Mouse (Mus musculus) intestine, embryonic 15.5 days (tissue): ENCODE data around the gene Lgr6. TPM values are rescaled to one million over a fixed set of nuclear protein-coding genes. Genes with fewer than 3 reads are reported as not detected.

Experiments
- ATAC-seq: fragments of 200-750 bp; cut with Nextera tagmentation; 2 replicates; pipeline ENCODE4 v1.8.0; 2017; ENCODE audit warnings: moderate TSS enrichment, moderate library complexity
- H3K27ac ChIP-seq: fragments of 300-500 bp; sonication (generic); 2 replicates; pipeline ENCODE4 v1.5.1; 2015; ENCODE audit warnings: mild to moderate bottlenecking, inconsistent platforms
- H3K27me3 ChIP-seq: fragments of 300-500 bp; sonication (generic); replicated peaks from 2 replicates; pipeline ENCODE4 v1.6.1; 2015; ENCODE audit warnings: inconsistent platforms
- H3K36me3 ChIP-seq: fragments of 300-500 bp; sonication (generic); 2 replicates; pipeline ENCODE4 v1.6.1; 2015; ENCODE audit warnings: inconsistent platforms
- H3K4me1 ChIP-seq: fragments of 300-500 bp; sonication (generic); replicated peaks from 2 replicates; pipeline ENCODE4 v1.6.1; 2015; ENCODE audit warnings: inconsistent platforms
- H3K4me2 ChIP-seq: fragments of 300-500 bp; sonication (generic); replicated peaks from 2 replicates; pipeline ENCODE4 v1.6.1; 2015; ENCODE audit warnings: mild to moderate bottlenecking, inconsistent platforms
- H3K4me3 ChIP-seq: fragments of 300-500 bp; sonication (generic); replicated peaks from 2 replicates; pipeline ENCODE4 v1.5.1; 2015; ENCODE audit warnings: inconsistent platforms
- H3K9ac ChIP-seq: fragments of 300-500 bp; sonication (generic); 2 replicates; pipeline ENCODE4 v1.6.1; 2015; ENCODE audit warnings: inconsistent platforms
- H3K9me3 ChIP-seq: fragments of 300-500 bp; sonication (generic); 2 replicates; pipeline ENCODE4 v1.6.1; 2016; ENCODE audit warnings: inconsistent platforms
- WGBS: fragments of 180-500 bp; shearing (Covaris S2); methylation state at CpG from one replicate; pipeline ENCODE4 v1.1.7; 2015; 5-methylcytosine and 5-hydroxymethylcytosine counted together
- polyA plus RNA-seq: library from polyadenylated mRNA; unstranded; fragments of >200 nt; fragmentation: Nextera tagmentation; extraction: Ambion mirVana; gene quantifications from 2 replicates; pipeline ENCODE4 v1.2.1, GENCODE M21; 2015

Gene Lgr6
- polyA plus RNA-seq, 1 experiment from 2014 or later: 0.45 TPM

DNA sequence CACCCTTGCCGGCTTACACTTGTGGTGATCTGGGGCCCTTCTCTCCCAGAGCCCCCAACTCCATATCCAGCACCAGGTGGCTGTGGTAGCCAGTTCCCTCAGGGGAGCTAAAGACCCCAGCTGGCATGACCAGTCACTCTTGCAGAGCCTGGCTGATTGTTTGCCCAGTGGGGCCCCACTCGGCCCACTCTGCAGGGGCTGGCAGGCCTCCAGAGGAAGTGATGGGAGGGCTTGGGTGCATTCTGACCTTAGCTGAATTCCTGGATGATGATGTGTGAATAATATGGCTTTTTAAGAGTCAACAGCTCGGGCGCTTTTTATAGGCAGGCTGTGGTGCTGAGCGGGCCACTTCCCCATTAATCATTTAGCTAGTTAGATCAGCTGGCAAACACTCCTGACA, 84.1 kb downstream of the Lgr6 start:
- ATAC-seq: peak; percentile 64
- WGBS: 4% methylated on average over 5 of the region's 5 CpGs
- H3K4me3 ChIP-seq: no peak overlapping the region
- H3K4me2 ChIP-seq: peak overlapping the region; percentile 19; the same call in 1 of the 2 replicates
- peaks cover 27% of the 10 kb centered on the region for H3K4me1 ChIP-seq
- no peaks in the 10 kb centered on the region for H3K9me3 ChIP-seq
- no peaks in the 10 kb centered on the region for H3K27me3 ChIP-seq
- H3K27ac ChIP-seq: peak overlapping the region; percentile 51; the same call in 1 of the 2 replicates
- H3K9ac ChIP-seq: no peak overlapping the region
- no peaks in the 10 kb centered on the region for H3K36me3 ChIP-seq

- Histone ChIP-seq H3K9ac (no peak overlapping the region), H3K4me1 (peaks cover 27% of the 10 kb centered on the region), H3K9me3 (no peaks in the 10 kb centered on the region), H3K27ac (peak overlapping the region; percentile 51; the same call in 1 of the 2 replicates), H3K36me3 (no peaks in the 10 kb centered on the region), H3K4me3 (no peak overlapping the region), H3K27me3 (no peaks in the 10 kb centered on the region), H3K4me2 (peak overlapping the region; percentile 19; the same call in 1 of the 2 replicates)
- 58% methylated on average over 5 of the region's 5 CpGs for WGBS
- ATAC-seq: peak; percentile 31; the same call in 1 of the 2 replicates
Measured at GRCm38 (mm10) chr1:135020281-135020940, 84.7 kb downstream of the Lgr6 start.

DNA sequence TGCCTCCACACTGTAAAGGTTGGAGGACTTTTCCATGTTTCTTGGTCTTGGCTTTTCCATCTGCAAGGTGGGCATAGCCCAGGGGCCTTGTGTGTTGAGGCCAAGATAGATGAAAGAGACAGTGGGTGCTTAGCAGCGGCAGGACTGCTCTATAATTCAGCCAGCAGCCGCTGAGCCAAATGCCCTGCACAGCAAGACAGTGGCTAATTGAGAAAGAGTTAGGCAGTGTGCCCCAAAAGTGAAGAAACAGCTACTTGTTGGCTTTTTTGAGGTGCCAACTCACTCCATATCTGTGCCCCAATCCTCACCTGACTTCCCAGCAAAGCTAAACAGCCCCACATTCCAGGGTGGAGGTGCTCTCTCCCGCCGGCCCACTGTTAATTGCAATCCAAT, 85.3 kb downstream of the Lgr6 start:
- Histone ChIP-seq H3K4me3 (no peak overlapping the region), H3K27me3 (no peaks in the 10 kb centered on the region), H3K9me3 (no peaks in the 10 kb centered on the region), H3K36me3 (no peaks in the 10 kb centered on the region), H3K27ac (no peak overlapping the region), H3K4me2 (no peak overlapping the region), H3K4me1 (peaks cover 27% of the 10 kb centered on the region), H3K9ac (no peak overlapping the region)
- WGBS: 61% methylated on average over 4 of the region's 4 CpGs
- no peak for ATAC-seq

DNA sequence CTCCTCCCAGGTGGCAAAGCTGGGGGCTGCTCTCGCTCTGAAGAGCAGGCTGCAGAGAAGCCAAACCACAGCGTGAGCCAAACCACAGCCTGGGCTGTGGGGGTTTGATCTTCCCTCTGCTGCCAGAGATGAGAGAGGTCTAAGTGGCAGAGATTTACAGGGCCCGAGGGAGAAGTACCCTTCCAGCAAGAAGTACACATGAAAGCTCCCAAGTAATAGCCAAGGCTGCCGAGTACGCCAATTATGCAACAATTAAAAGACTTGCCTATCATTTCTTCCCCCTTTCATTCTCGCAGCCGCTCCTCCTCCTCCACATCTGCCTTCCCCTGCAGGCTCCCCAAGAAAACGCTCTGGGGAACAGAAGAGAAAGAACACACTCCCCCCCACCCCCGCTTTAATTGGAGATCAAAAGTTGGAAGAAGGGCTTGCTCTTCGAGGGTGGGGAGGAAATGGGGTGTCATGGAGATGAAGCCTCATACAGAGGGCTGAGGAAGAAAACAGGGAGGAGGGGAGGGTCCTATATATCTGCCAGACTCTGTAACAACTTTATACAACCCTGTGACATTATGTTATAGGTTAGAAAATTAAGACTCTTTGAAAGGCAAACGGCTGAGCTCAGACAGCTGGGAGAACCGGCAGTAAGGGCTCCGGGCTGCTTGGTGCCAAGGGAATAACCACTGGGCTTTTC, 85.8 kb downstream of the Lgr6 start:
- no peak overlapping the region for H3K4me2 ChIP-seq
- 28% methylated on average over 13 of the region's 13 CpGs for WGBS

DNA sequence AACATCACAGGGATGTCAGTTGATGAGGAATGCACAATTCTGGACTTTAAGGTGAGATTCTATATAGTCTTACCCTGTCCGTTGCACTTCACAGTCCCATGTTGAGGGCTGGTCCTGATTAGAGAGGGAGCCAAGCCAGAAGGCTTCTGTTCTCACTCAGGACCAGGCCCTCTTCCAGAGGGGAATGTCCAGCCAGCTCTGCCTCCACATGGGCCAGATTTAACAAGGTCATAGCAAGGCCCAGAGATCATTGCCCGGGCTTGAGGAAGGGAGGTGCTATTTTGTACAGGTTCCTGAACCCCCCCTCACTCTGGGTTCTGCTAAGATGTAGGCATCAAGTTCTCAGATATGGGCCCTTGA, 87.4 kb downstream of the Lgr6 start:
- H3K27ac ChIP-seq: no peak overlapping the region
- no peak overlapping the region for H3K9ac ChIP-seq
- H3K4me1 ChIP-seq: peaks cover 27% of the 10 kb centered on the region
- H3K4me3 ChIP-seq: no peak overlapping the region
- no peak overlapping the region for H3K4me2 ChIP-seq
- no peaks in the 10 kb centered on the region for H3K36me3 ChIP-seq
- H3K27me3 ChIP-seq: no peaks in the 10 kb centered on the region
- no peaks in the 10 kb centered on the region for H3K9me3 ChIP-seq
- 85% methylated on average over 2 of the region's 2 CpGs for WGBS
- no peak for ATAC-seq

More for the DNA sequence above, 85.8 kb downstream of the Lgr6 start:
- H3K27ac ChIP-seq: no peak overlapping the region
- peaks cover 27% of the 10 kb centered on the region for H3K4me1 ChIP-seq
- no peak overlapping the region for H3K4me3 ChIP-seq
- H3K27me3 ChIP-seq: no peaks in the 10 kb centered on the region
- H3K36me3 ChIP-seq: no peaks in the 10 kb centered on the region
- H3K9ac ChIP-seq: no peak overlapping the region
- ATAC-seq: no peak
- no peaks in the 10 kb centered on the region for H3K9me3 ChIP-seq

DNA sequence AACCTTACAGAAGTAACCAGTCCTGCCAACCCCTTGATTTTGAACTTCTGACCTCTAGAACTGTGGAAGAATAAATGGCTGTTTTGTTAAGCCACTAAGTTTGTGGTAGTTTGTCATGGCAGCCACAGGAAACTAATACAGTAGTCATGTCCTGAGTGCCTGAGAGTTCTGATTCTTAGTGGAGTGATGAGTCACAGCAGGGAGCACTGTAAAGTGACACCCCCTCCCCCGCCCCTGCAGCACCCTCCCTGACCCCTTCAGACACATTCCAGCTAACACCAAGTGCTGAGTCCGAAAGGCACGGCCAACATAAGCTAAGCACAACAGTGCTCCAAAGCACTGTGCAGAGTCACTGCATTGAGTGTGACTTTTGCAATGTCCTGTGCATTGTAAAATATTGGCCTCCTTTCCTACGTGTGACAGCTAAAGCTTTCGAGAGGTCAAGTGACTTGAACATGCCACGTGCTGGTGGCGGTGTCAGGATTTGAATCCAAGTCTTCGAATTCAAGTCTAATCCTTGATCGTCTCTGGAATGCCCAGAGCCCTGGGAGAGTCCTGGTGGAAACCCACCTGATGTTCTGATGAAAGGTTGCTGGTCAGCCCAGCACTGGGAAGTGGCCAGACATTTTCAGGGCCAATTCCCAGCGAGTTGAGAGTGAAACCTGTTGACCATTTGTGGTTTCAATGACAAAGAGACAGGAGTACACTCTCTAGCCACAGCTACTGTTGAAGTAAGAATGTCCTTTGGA, 88.0 kb downstream of the Lgr6 start:
- H3K27me3 ChIP-seq: no peaks in the 10 kb centered on the region
- H3K4me1 ChIP-seq: peaks cover 27% of the 10 kb centered on the region
- no peak overlapping the region for H3K4me2 ChIP-seq
- no peak overlapping the region for H3K4me3 ChIP-seq
- no peak overlapping the region for H3K9ac ChIP-seq
- 76% methylated on average over 10 of the region's 10 CpGs for WGBS
- ATAC-seq: no peak
- H3K27ac ChIP-seq: no peak overlapping the region
- H3K36me3 ChIP-seq: no peaks in the 10 kb centered on the region
- no peaks in the 10 kb centered on the region for H3K9me3 ChIP-seq

- H3K27ac ChIP-seq: no peak overlapping the region
Measured at GRCm38 (mm10) chr1:135014921-135015445, 90.1 kb downstream of the Lgr6 start.

DNA sequence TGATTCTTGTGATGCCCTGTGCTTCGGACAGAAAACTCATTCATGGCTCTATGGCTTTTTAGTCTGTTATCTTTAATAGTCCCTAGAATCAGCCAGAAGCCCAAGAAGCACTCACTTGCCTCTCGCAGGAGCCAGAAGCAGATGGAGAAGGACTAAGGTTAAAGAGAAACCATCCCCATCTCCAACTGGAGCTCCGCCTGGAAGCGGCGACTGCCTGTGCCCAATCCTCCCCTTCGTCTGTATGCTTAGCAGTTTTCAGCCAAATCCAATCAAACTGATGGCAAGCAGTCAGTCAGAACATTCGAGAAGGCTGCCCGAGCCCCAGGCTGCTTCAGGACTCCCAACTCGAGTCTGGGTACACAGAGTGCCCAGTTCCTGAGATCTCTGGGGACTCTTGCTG, 92.6 kb downstream of the Lgr6 start:
- Histone ChIP-seq H3K4me2 (no peak overlapping the region), H3K9me3 (no peaks in the 10 kb centered on the region), H3K4me3 (no peak overlapping the region), H3K27me3 (no peaks in the 10 kb centered on the region), H3K4me1 (no peaks in the 10 kb centered on the region), H3K9ac (no peak overlapping the region), H3K36me3 (no peaks in the 10 kb centered on the region), H3K27ac (no peak overlapping the region)
- no peak for ATAC-seq
- 84% methylated on average over 9 of the region's 9 CpGs for WGBS

More at GRCm38 (mm10) chr1:135014921-135015445, 90.1 kb downstream of the Lgr6 start:
- Histone ChIP-seq H3K4me2 (no peak overlapping the region), H3K4me3 (no peak overlapping the region), H3K9ac (no peak overlapping the region), H3K36me3 (no peaks in the 10 kb centered on the region), H3K27me3 (no peaks in the 10 kb centered on the region), H3K4me1 (peaks cover 7% of the 10 kb centered on the region), H3K9me3 (no peaks in the 10 kb centered on the region)
- whole genome bisulfite sequencing: 50% methylated on average over 10 of the region's 10 CpGs
- no peak for ATAC-seq

- Histone ChIP-seq H3K4me1 (no peaks in the 10 kb centered on the region), H3K27ac (no peak overlapping the region), H3K27me3 (no peaks in the 10 kb centered on the region), H3K4me2 (no peak overlapping the region), H3K36me3 (no peaks in the 10 kb centered on the region), H3K4me3 (no peak overlapping the region), H3K9ac (no peak overlapping the region), H3K9me3 (no peaks in the 10 kb centered on the region)
- WGBS: 91% methylated on average over 5 of the region's 5 CpGs
- ATAC-seq: no peak
Measured at GRCm38 (mm10) chr1:135011912-135012311, 93.2 kb downstream of the Lgr6 start.

GRCm38 (mm10) chr1:135009833-135010232, 95.2 kb downstream of the Lgr6 start:
- no peaks in the 10 kb centered on the region for H3K4me1 ChIP-seq
- H3K4me3 ChIP-seq: no peak overlapping the region
- no peaks in the 10 kb centered on the region for H3K36me3 ChIP-seq
- ATAC-seq: no peak
- no peak overlapping the region for H3K27ac ChIP-seq
- no peaks in the 10 kb centered on the region for H3K9me3 ChIP-seq
- no peak overlapping the region for H3K9ac ChIP-seq
- whole genome bisulfite sequencing: 73% methylated on average over 3 of the region's 3 CpGs
- no peak overlapping the region for H3K4me2 ChIP-seq
- H3K27me3 ChIP-seq: no peaks in the 10 kb centered on the region

DNA sequence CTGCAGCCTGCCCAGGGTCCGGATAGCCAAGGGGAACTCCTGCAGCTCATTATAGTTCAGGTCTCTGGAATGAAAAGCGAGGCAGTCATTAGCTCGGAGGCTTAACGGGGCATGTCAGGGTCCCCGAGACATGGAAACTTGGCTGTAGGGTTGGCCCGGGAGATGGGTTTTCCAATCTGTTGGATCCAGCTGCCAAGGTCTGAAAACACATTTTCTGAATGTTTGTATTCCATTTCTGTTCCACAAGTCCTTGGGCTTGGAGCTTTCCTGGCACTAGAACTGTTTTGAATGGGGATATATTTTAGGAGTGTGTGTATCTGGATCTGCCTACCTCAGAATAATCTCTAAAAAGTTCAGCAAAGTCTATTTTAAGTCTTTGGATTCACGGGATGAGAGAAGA, 99.4 kb downstream of the Lgr6 start:
- no peak for ATAC-seq
- Histone ChIP-seq H3K9me3 (no peaks in the 10 kb centered on the region), H3K4me2 (no peak overlapping the region), H3K4me1 (no peaks in the 10 kb centered on the region), H3K4me3 (no peak overlapping the region), H3K36me3 (no peaks in the 10 kb centered on the region), H3K27ac (no peak overlapping the region), H3K27me3 (no peaks in the 10 kb centered on the region), H3K9ac (no peak overlapping the region)
- 75% methylated on average over 7 of the region's 7 CpGs for WGBS

DNA sequence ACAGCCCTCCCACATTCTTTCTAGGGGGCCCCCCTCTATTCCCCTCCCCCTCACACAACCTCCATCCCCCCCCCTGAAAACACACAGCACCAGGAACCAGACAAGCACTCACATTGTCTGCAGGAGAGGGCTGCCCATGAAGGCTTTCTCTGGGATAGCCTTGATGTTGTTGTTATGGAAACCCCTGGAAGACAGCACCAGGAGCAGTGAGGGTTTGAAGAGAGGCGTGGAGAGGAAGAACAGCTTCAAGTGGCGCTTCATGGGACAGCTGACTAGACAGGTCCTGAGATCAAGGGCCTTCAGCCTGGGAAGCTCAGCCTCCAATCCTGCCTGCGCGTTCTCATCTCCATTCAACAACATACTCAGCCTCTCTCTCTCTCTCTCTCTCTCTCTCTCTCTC, 101.7 kb downstream of the Lgr6 start:
- H3K9ac ChIP-seq: no peak overlapping the region
- 45% methylated on average over 4 of the region's 4 CpGs for WGBS
- no peak overlapping the region for H3K4me2 ChIP-seq
- ATAC-seq: no peak
- no peak overlapping the region for H3K27ac ChIP-seq
- no peaks in the 10 kb centered on the region for H3K4me1 ChIP-seq
- no peak overlapping the region for H3K4me3 ChIP-seq
- no peaks in the 10 kb centered on the region for H3K27me3 ChIP-seq
- H3K36me3 ChIP-seq: no peaks in the 10 kb centered on the region
- H3K9me3 ChIP-seq: no peaks in the 10 kb centered on the region
